Mouse (Mus musculus): Measurements from ENCODE around the gene Nt5c2.
A peak's percentile ranks its signal among the peaks of the same experiment; 100 is the strongest.
"Not testable (repeated sequence)": the region's sequence is repeated elsewhere in the genome, so short reads cannot be mapped to it uniquely, and the experiment has no call there.

Nt5c2 gene

DNA sequence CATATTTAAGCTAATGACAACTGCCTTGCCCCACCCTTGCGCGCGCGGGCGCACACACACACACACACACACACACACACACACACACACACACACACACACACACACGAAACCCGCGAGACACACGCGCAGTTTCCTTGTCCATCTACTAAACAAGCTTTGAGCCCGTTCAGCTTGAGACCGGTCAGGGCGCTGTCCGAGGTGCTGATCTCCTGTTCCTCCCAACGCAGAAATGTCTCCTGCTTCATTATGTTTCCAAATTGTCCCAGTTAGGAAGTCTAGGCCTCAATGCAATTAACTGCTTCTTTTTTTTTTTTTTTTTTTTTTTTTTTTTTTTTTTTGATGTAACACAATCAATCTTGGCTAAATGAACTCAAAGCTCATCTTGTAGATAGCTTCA, 1.5 kb upstream of the Nt5c2 start:
- DNase-seq (ENCODE audit: low spot score) = peak; percentile 40

DNA sequence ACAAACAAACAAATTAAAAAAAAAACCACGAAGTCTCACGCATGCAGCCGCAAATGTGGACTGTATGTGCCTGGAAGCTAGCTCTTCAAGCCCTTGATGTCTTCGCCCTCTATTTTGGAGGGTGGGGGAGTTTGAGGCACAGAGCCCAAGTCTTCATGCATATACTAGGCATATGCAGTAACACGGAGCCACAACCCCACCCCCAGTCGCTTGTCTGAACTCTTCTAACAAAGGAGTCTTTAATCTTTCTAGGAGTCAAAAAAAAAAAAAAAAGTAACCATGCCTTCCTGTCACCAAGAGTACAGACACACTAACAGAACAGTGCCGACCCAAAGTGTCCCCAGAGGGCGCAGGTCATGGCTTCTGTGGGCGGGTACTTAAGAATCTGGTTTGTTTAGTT, 1.0 kb upstream of the Nt5c2 start:
- no peak for DNase-seq (ENCODE audit: low spot score)

DNA sequence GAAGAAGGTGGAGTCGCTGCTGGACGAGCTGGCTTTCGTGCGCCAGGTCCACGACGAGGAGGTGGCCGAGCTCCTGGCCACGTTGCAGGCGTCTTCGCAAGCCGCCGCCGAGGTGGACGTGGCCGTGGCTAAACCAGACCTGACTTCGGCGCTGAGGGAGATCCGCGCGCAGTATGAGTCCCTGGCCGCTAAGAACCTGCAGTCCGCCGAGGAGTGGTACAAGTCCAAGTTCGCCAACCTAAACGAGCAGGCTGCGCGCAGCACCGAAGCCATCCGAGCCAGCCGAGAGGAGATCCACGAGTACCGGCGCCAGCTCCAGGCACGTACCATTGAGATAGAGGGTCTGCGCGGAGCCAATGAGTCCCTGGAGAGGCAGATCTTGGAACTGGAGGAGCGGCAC, 443 bp upstream of the Nt5c2 start:
- DNase-seq (ENCODE audit: low spot score) = no peak

- DNase-seq (ENCODE audit: low spot score) = no peak
Observed at GRCm38 (mm10) chr19:47014159-47014446, 850 bp downstream of the Nt5c2 start.

DNA sequence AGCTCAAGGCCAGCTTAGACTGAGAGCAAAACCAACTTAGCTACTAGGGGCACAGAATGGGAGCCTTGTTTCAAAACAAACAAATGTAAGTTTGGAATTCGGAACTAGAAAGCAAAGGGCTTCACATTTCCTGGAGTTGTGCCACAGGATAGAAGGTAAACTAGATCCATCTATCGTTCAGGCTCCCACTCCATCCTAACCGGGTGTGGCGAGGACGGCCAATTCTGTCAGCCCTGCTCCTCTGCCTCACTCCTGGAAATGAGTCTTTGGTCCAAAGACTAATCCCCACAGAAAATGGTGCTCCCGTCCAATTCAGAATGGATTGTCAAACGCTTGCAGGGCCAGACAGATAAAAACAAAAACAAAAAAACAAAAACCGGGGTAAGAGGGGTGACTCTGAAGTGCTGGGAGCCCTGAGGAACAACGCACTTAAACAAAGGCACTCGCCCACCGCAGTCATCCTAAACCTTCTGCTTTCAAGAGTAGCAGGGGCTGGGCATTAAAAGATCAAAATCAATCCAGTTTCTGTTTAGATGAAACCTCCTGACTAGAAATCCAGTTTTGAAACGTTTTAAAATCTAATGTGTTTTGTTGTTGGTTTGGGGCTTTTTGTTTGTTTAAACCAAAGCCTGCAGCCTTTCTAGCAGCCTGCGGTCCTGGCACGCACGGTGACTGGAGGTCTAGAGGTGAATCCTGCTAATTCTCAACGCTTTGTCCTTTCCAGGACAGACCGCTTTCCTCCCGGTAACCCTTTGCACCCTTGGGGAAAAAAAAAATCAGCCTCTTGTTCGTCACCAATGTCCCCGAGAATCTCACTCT, 1.4 kb downstream of the Nt5c2 start:
- no peak for DNase-seq (ENCODE audit: low spot score)

GRCm38 (mm10) chr19:47012521-47013130, 2.3 kb downstream of the Nt5c2 start:
- no peak for DNase-seq (ENCODE audit: low spot score)

DNA sequence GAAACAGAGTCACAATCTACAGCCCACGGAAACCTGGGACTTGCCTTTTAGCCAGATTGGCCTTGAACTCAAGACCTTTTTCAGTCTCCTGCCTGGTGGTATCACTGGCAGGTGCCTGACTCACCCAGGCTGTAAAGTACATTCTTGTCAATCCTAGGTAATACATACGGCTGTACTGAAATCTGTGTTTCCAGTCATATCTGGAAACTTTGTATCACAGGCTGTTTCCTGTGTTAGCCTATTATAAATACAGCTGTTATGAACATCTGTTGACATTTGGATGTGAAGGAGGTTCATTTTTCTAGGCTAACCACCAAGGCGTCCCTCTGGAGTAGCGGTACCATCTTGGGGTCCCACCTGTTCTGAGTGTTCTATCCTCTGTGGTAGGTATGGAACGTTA, 5.0 kb downstream of the Nt5c2 start:
- DNase-seq (ENCODE audit: low spot score) = no peak

GRCm38 (mm10) chr19:47009420-47009819, 5.5 kb downstream of the Nt5c2 start:
- no peak for DNase-seq (ENCODE audit: low spot score)

- no peak for DNase-seq (ENCODE audit: low spot score)
Observed at GRCm38 (mm10) chr19:47006321-47006720, 8.6 kb downstream of the Nt5c2 start.

- DNase-seq (ENCODE audit: low spot score) = no peak
Observed at GRCm38 (mm10) chr19:47005873-47006272, 9.1 kb downstream of the Nt5c2 start.

GRCm38 (mm10) chr19:47003742-47004511, 11.0 kb downstream of the Nt5c2 start:
- DNase-seq (ENCODE audit: low spot score) = no peak

GRCm38 (mm10) chr19:47000357-47000756, 14.6 kb downstream of the Nt5c2 start:
- DNase-seq (ENCODE audit: low spot score) = not testable (repeated sequence)

GRCm38 (mm10) chr19:46999753-47000152, 15.2 kb downstream of the Nt5c2 start:
- no peak for DNase-seq (ENCODE audit: low spot score)

GRCm38 (mm10) chr19:46998953-46999352, 16.0 kb downstream of the Nt5c2 start:
- no peak for DNase-seq (ENCODE audit: low spot score)

- DNase-seq (ENCODE audit: low spot score) = no peak
Observed at GRCm38 (mm10) chr19:46998168-46998870, 16.6 kb downstream of the Nt5c2 start.

GRCm38 (mm10) chr19:46996095-46996494, 18.9 kb downstream of the Nt5c2 start:
- DNase-seq (ENCODE audit: low spot score) = no peak

- not testable (repeated sequence) for DNase-seq (ENCODE audit: low spot score)
Observed at GRCm38 (mm10) chr19:46992329-46992728, 22.6 kb downstream of the Nt5c2 start.

DNA sequence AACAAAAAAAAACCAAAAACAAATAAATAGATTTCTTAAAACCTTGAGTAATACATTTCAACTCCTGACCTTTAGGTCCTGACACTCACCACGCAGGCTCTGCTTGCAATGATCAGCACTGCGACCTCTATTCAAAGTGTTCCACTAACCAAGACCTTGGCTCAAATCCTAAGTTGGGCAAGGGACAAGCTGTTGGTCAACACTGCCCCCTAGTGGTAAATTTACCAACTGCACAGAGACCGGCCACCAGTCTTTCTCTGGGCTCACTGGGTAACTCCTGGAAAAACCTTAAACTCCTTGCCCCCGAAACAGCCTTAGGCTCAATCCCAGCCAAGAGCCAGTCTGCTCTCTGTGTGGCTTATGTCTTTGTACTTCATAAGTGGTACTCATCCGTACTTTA, 23.8 kb downstream of the Nt5c2 start:
- DNase-seq (ENCODE audit: low spot score) = peak; percentile 85

DNA sequence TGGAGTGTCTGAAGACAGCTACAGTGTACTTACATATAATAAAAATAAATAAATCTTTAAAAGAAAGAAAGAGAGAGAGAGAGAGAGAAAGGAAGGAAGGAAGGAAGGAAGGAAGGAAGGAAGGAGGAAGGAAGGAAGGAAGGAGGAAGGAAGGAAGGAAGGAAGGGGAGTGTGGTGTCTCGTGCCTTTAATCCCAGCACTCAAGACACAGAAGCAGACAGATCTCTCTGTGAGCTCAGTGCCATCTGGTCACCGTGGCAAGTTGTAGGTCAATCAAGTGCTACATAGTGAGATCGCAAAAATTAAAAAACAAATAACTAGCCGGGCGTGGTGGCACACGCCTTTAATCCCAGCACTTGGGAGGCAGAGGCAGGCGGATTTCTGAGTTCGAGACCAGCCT, 24.3 kb downstream of the Nt5c2 start:
- not testable (repeated sequence) for DNase-seq (ENCODE audit: low spot score)

GRCm38 (mm10) chr19:46990153-46990518, 24.8 kb downstream of the Nt5c2 start:
- no peak for DNase-seq (ENCODE audit: low spot score)

GRCm38 (mm10) chr19:46989479-46990152, 25.3 kb downstream of the Nt5c2 start:
- DNase-seq (ENCODE audit: low spot score) = no peak

Data from layer of hippocampus, adult 11-12 months (tissue).